Mouse (Mus musculus) gastrocnemius, postnatal 14 days (tissue): ENCODE results near the gene Tmem168. TPM values are rescaled to one million over a fixed set of nuclear protein-coding genes. Genes with fewer than 3 reads are reported as not detected.

Experiments
- DNase-seq: peaks from one replicate; pipeline ENCODE4 v3.0.0; 2021; ENCODE audit warnings: mixed read lengths
- intact Hi-C: fragments of 180-260 bp; cut with DNase I; formaldehyde crosslinking; loops from one replicate; pipeline ENCODE4 v1.15.1; 2025; ENCODE audit warnings: low total_unique reads
- long read RNA-seq, 2 experiments: library from polyadenylated mRNA; stranded (forward); transcript quantifications; one replicate each; pipeline ENCODE4 v2.0.0; 2021
- total RNA-seq, 2 experiments: library from RNA; stranded (reverse); gene quantifications; 2 replicates each; pipeline ENCODE4 v1.2.3; 2021

The Tmem168 gene
- total RNA-seq, result 10 to 100 TPM in 1 of 2 experiments, 1 to 10 TPM in 1; 8.4 to 11.1 TPM
- long read RNA-seq, experiment 1, full-length matches to known transcripts, result 9 of 9 reads
- long read RNA-seq, experiment 1, partial matches to known transcripts, result 0 of 9 reads
- long read RNA-seq, experiment 1, other reads (novel, unspliced or antisense), result 0 of 9 reads
- long read RNA-seq, experiment 2, full-length matches to known transcripts, result 13 of 14 reads
- long read RNA-seq, experiment 2, partial matches to known transcripts, result 1 of 14 reads
- long read RNA-seq, experiment 2, other reads (novel, unspliced or antisense), result 0 of 14 reads

- intact Hi-C loops, result no loop called here
- DNase-seq, result peak; percentile 92
Measured at GRCm38 (mm10) chr6:13607621-13608493, at the start of gene Tmem168. Gene Tmem168, minus strand, starts transcription at chr6:13608100.

- intact Hi-C loops, result no loop called here
- no peak for DNase-seq
Measured at GRCm38 (mm10) chr6:13654081-13654480, 46.2 kb upstream of the Tmem168 start.

GRCm38 (mm10) chr6:13652284-13652683, 44.4 kb upstream of the Tmem168 start:
- no peak for DNase-seq
- intact Hi-C loops, result no loop called here

- no peak for DNase-seq
- intact Hi-C loops, result no loop called here
Measured at GRCm38 (mm10) chr6:13650854-13651253, 43.0 kb upstream of the Tmem168 start.

GRCm38 (mm10) chr6:13648305-13648704, 40.4 kb upstream of the Tmem168 start:
- intact Hi-C loops, result no loop called here

GRCm38 (mm10) chr6:13636582-13636989, 28.7 kb upstream of the Tmem168 start:
- intact Hi-C loops, result no loop called here
- DNase-seq, result no peak

More at GRCm38 (mm10) chr6:13648305-13648704, 40.4 kb upstream of the Tmem168 start:
- DNase-seq, result no peak

GRCm38 (mm10) chr6:13632571-13632970, 24.7 kb upstream of the Tmem168 start:
- no peak for DNase-seq
- intact Hi-C loops, result no loop called here

- DNase-seq, result no peak
- intact Hi-C loops, result no loop called here
Measured at GRCm38 (mm10) chr6:13630607-13631006, 22.7 kb upstream of the Tmem168 start.

GRCm38 (mm10) chr6:13619618-13620017, 11.7 kb upstream of the Tmem168 start:
- intact Hi-C loops, result no loop called here
- DNase-seq, result no peak

GRCm38 (mm10) chr6:13617110-13617509, 9.2 kb upstream of the Tmem168 start:
- intact Hi-C loops, result no loop called here
- DNase-seq, result no peak

GRCm38 (mm10) chr6:13614568-13614967, 6.7 kb upstream of the Tmem168 start:
- intact Hi-C loops, result no loop called here
- DNase-seq, result no peak

GRCm38 (mm10) chr6:13613671-13614070, 5.8 kb upstream of the Tmem168 start:
- intact Hi-C loops, result no loop called here
- DNase-seq, result no peak

GRCm38 (mm10) chr6:13610869-13611268, 3.0 kb upstream of the Tmem168 start:
- DNase-seq, result no peak
- intact Hi-C loops, result no loop called here

GRCm38 (mm10) chr6:13609353-13610140, 1.6 kb upstream of the Tmem168 start:
- intact Hi-C loops, result no loop called here
- DNase-seq, result no peak

GRCm38 (mm10) chr6:13606921-13607620, 829 bp downstream of the Tmem168 start:
- intact Hi-C loops, result no loop called here
- DNase-seq, result no peak

- DNase-seq, result no peak
- intact Hi-C loops, result no loop called here
Measured at GRCm38 (mm10) chr6:13606394-13606793, 1.5 kb downstream of the Tmem168 start.

GRCm38 (mm10) chr6:13603134-13603533, 4.8 kb downstream of the Tmem168 start:
- intact Hi-C loops, result no loop called here

GRCm38 (mm10) chr6:13601587-13601986, 6.3 kb downstream of the Tmem168 start:
- peak; percentile 18 for DNase-seq
- intact Hi-C loops, result no loop called here

More at GRCm38 (mm10) chr6:13603134-13603533, 4.8 kb downstream of the Tmem168 start:
- no peak for DNase-seq

- no peak for DNase-seq
- intact Hi-C loops, result no loop called here
Measured at GRCm38 (mm10) chr6:13598239-13598923, 9.5 kb downstream of the Tmem168 start.
